Mouse (Mus musculus) heart, adult 2 months (tissue): ENCODE measurements around the gene Gpcpd1. TPM values are rescaled to one million over a fixed set of nuclear protein-coding genes. Genes with fewer than 3 reads are reported as not detected.
"Not testable (repeated sequence)": the region's sequence is repeated elsewhere in the genome, so short reads cannot be mapped to it uniquely, and the experiment has no call there.

ENCODE experiments used
- DNase-seq, 2 experiments: peaks; one replicate each; pipeline ENCODE4 v3.0.0; 2021
- H3K27ac ChIP-seq: fragments of 200-600 bp; 2 replicates; pipeline ENCODE4 v1.8.1; 2022
- H3K27me3 ChIP-seq: fragments of 200-500 bp; 2 replicates; pipeline ENCODE4 v1.6.1; 2012; ENCODE audit warnings: mild to moderate bottlenecking, low read length, inconsistent platforms, mixed read lengths; ENCODE audit not compliant: control insufficient read depth, insufficient read depth
- H3K36me3 ChIP-seq: fragments of 200-500 bp; 2 replicates; pipeline ENCODE4 v1.6.1; 2012; ENCODE audit warnings: low read length, inconsistent platforms; ENCODE audit not compliant: control insufficient read depth, insufficient read depth
- H3K4me1 ChIP-seq: fragments of 200-500 bp; 2 replicates; pipeline ENCODE4 v1.6.1; 2011; ENCODE audit warnings: low read length; ENCODE audit not compliant: control insufficient read depth, insufficient read depth
- H3K4me3 ChIP-seq: fragments of 200-600 bp; 2 replicates; pipeline ENCODE4 v1.8.1; 2022
- H3K79me2 ChIP-seq: fragments of 200-500 bp; replicated peaks from 2 replicates; pipeline ENCODE4 v1.6.1; 2012; ENCODE audit warnings: mild to moderate bottlenecking, inconsistent platforms, low read length, moderate library complexity, mixed read lengths; ENCODE audit not compliant: control insufficient read depth, insufficient read depth
- H3K9ac ChIP-seq: fragments of 200-500 bp; 2 replicates; pipeline ENCODE4 v1.6.1; 2012; ENCODE audit warnings: low read depth, mild to moderate bottlenecking, control low read depth, inconsistent platforms, low read length, mixed read lengths
- CTCF ChIP-seq: fragments of 200-600 bp; IDR thresholded peaks from 2 replicates; pipeline ENCODE4 v1.8.1; 2022; ENCODE audit warnings: antibody characterized with exemption, mild to moderate bottlenecking, moderate library complexity
- EP300 ChIP-seq: fragments of 200-500 bp; IDR thresholded peaks from 2 replicates; pipeline ENCODE4 v1.6.1; 2011; ENCODE audit warnings: low read depth, low read length, control low read depth; ENCODE audit not compliant: insufficient read depth
- POLR2A ChIP-seq: fragments of 200-500 bp; IDR thresholded peaks from 2 replicates; pipeline ENCODE4 v1.6.1; 2011; ENCODE audit warnings: mild to moderate bottlenecking, low read depth, low read length, control low read depth; ENCODE audit not compliant: insufficient read depth
- WGBS: fragments of 180-500 bp; shearing (Covaris S2); methylation state at CpG from one replicate; pipeline ENCODE4 v1.1.7; 2018; 5-methylcytosine and 5-hydroxymethylcytosine counted together
- intact Hi-C: fragments of 180-260 bp; cut with DNase I; formaldehyde crosslinking; loops from one replicate; pipeline ENCODE4 v1.15.1; 2025
- polyA plus RNA-seq: library from polyadenylated mRNA; depleted of rRNA; stranded (reverse); fragments of >200 nt; gene quantifications from 2 replicates; pipeline ENCODE4 v1.2.3, GENCODE M21; 2012
- total RNA-seq, 2 experiments: library from RNA; stranded (reverse); gene quantifications; 2 replicates each; pipeline ENCODE4 v1.2.3; 2021

Gpcpd1 gene
- total and polyA plus RNA-seq, 3 experiments: 37.5 to 224 (median 135) TPM

GRCm38 (mm10) chr2:132600081-132600480 is 12.6 kb upstream of the Gpcpd1 start:
- Histone ChIP-seq H3K36me3 (no peaks in the 10 kb centered on the region), H3K27me3 (no peaks in the 10 kb centered on the region), H3K27ac (no peak overlapping the region), H3K9ac (no peak overlapping the region), H3K4me1 (peaks cover 10% of the 10 kb centered on the region), H3K4me3 (no peak overlapping the region), H3K79me2 (no peaks in the 10 kb centered on the region)
- intact Hi-C loops: no loop called here
- TF ChIP-seq POLR2A (no peak), EP300 (no peak), CTCF (no peak)
- WGBS: 74% methylated on average over 4 of the region's 4 CpGs
- DNase-seq: no peak

- Histone ChIP-seq H3K4me3 (no peak overlapping the region), H3K4me1 (peaks cover 10% of the 10 kb centered on the region), H3K27me3 (no peaks in the 10 kb centered on the region), H3K9ac (no peak overlapping the region), H3K27ac (peak overlapping the region; percentile 17; the same call in 1 of the 2 replicates), H3K36me3 (no peaks in the 10 kb centered on the region), H3K79me2 (no peaks in the 10 kb centered on the region)
- peak; percentile 65 to 81 for DNase-seq
- intact Hi-C loops: no loop called here
- no peak for TF ChIP-seq CTCF
- TF ChIP-seq EP300: 0 out of 2 replicates have a peak, but pooled peaks have one; percentile 15
- no peak for TF ChIP-seq POLR2A
- WGBS: 72% methylated on average over 6 of the region's 6 CpGs
Measured at GRCm38 (mm10) chr2:132599127-132599526, 11.6 kb upstream of the Gpcpd1 start.

- peaks cover 10% of the 10 kb centered on the region for H3K4me1 ChIP-seq
- TF ChIP-seq CTCF (no peak), POLR2A (no peak), EP300 (no peak)
- WGBS: 65% methylated on average over 3 of the region's 3 CpGs
- DNase-seq: peak in 1 of 2 experiments; percentile 32
- intact Hi-C loops: no loop called here
- no peak overlapping the region for H3K9ac ChIP-seq
- H3K27me3 ChIP-seq: no peaks in the 10 kb centered on the region
- H3K4me3 ChIP-seq: no peak overlapping the region
- peak overlapping the region; percentile 58 for H3K27ac ChIP-seq
- no peaks in the 10 kb centered on the region for H3K36me3 ChIP-seq
- no peaks in the 10 kb centered on the region for H3K79me2 ChIP-seq
Measured at GRCm38 (mm10) chr2:132597866-132598480, 10.4 kb upstream of the Gpcpd1 start.

GRCm38 (mm10) chr2:132597226-132597625 is 9.7 kb upstream of the Gpcpd1 start:
- WGBS: 31% methylated on average over 8 of the region's 8 CpGs
- peak; percentile 23; the same call in 1 of the 2 replicates for TF ChIP-seq POLR2A
- no peak for TF ChIP-seq CTCF
- H3K4me3 ChIP-seq: no peak overlapping the region
- H3K79me2 ChIP-seq: no peaks in the 10 kb centered on the region
- no peaks in the 10 kb centered on the region for H3K27me3 ChIP-seq
- H3K27ac ChIP-seq: peak overlapping the region; percentile 58
- intact Hi-C loops: no loop called here
- H3K4me1 ChIP-seq: peaks cover 10% of the 10 kb centered on the region
- H3K36me3 ChIP-seq: no peaks in the 10 kb centered on the region
- DNase-seq: peak; percentile 44 to 66
- H3K9ac ChIP-seq: no peak overlapping the region

GRCm38 (mm10) chr2:132595601-132596235 is 8.2 kb upstream of the Gpcpd1 start:
- Histone ChIP-seq H3K36me3 (no peaks in the 10 kb centered on the region), H3K27ac (peak overlapping the region; percentile 17; the same call in 1 of the 2 replicates)
- WGBS: 57% methylated on average over 11 of the region's 11 CpGs

GRCm38 (mm10) chr2:132592126-132592525 is 4.6 kb upstream of the Gpcpd1 start:
- no peak overlapping the region for H3K27ac ChIP-seq

More at GRCm38 (mm10) chr2:132595601-132596235, 8.2 kb upstream of the Gpcpd1 start:
- no peak overlapping the region for H3K4me3 ChIP-seq
- no peaks in the 10 kb centered on the region for H3K27me3 ChIP-seq
- H3K9ac ChIP-seq: no peak overlapping the region
- intact Hi-C loops: no loop called here
- no peak for TF ChIP-seq CTCF
- no peak for TF ChIP-seq EP300
- no peak for TF ChIP-seq POLR2A
- peaks cover 10% of the 10 kb centered on the region for H3K4me1 ChIP-seq
- no peak for DNase-seq
- no peaks in the 10 kb centered on the region for H3K79me2 ChIP-seq

GRCm38 (mm10) chr2:132591579-132591978 is 4.0 kb upstream of the Gpcpd1 start:
- peaks cover 13% of the 10 kb centered on the region for H3K4me1 ChIP-seq
- H3K79me2 ChIP-seq, H3K4me3 ChIP-seq, H3K27me3 ChIP-seq, H3K27ac ChIP-seq, H3K36me3 ChIP-seq, H3K9ac ChIP-seq, intact Hi-C loops, DNase-seq: not testable (repeated sequence)
- WGBS: 82% methylated on average over 3 of the region's 3 CpGs

More at GRCm38 (mm10) chr2:132592126-132592525, 4.6 kb upstream of the Gpcpd1 start:
- H3K36me3 ChIP-seq: no peaks in the 10 kb centered on the region
- no peak overlapping the region for H3K9ac ChIP-seq
- no peaks in the 10 kb centered on the region for H3K27me3 ChIP-seq
- 82% methylated on average over 3 of the region's 3 CpGs for WGBS
- no peak for DNase-seq
- TF ChIP-seq CTCF (no peak), POLR2A (no peak)
- intact Hi-C loops: no loop called here
- peaks cover 13% of the 10 kb centered on the region for H3K4me1 ChIP-seq
- no peaks in the 10 kb centered on the region for H3K79me2 ChIP-seq
- no peak overlapping the region for H3K4me3 ChIP-seq
